Mouse (Mus musculus): ENCODE measurements at regions not wholly inside any gene's neighbourhood (a gene's known extent, or its start where the extent isn't known, plus 50 kb on each side); places are given as distances from the start of the nearest gene placed in this dataset.

- TF ChIP-seq POLR2A (IDR thresholded peaks at IDR 0.05; ENCODE audit: insufficient read length, low read depth), result no peak
- no peak for TF ChIP-seq CEBPB (IDR thresholded peaks at IDR 0.05; ENCODE audit: insufficient read depth, poor library complexity, severe bottlenecking)
- no peak for TF ChIP-seq E2F4 (IDR thresholded peaks at IDR 0.05; ENCODE audit: insufficient read depth)
- TF ChIP-seq MYOG (IDR thresholded peaks at IDR 0.05; ENCODE audit: control insufficient read depth in 1 of 3, insufficient read depth in 1 of 3, insufficient read length in 2 of 3, low read depth in 2 of 3), result no peak
- TF ChIP-seq TCF12 (IDR thresholded peaks at IDR 0.05; ENCODE audit: insufficient read depth, poor library complexity, severe bottlenecking), result no peak
- no peak for TF ChIP-seq MYOD1 (IDR thresholded peaks at IDR 0.05; ENCODE audit: control insufficient read depth in 1 of 3, insufficient read length in 2 of 3, low read depth in 2 of 3)
- no peak for TF ChIP-seq SRF (IDR thresholded peaks at IDR 0.05; ENCODE audit: control insufficient read depth, insufficient read length, low read depth)
These were observed 397.0 kb upstream of the Klf4 start for GRCm38 (mm10) chr4:55929141-55929782.

Data from myocyte (in vitro differentiated cells).